Mouse (Mus musculus): Measurements from ENCODE around the gene Plekhg5.

DNA sequence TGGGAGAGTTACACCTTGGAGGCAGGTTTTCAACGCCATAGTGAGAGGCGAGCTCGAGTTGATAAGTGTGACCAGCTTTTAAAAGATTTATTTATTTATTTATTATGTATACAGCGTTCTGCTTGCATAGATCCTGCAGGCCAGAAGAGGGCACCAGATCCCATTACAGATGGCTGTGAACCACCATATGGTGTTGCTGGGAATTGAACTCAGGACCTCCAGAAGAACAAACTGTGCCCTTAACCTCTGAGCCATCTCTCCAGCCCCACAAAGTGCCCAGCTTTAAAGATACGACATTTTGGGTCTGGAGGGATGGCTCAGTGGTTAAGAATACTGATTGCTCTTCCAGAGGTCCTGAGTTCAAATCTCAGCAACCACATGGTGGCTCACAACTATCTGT lies 43.2 kb upstream of the Plekhg5 start:
- peak; percentile 65 for TF ChIP-seq CTCF (IDR thresholded peaks at IDR 0.05)
- no peak for TF ChIP-seq EP300 (IDR thresholded peaks at IDR 0.05)
